Mouse (Mus musculus) liver, embryonic 11.5 days (tissue): ENCODE measurements around the gene Gm17364. TPM values are rescaled to one million over a fixed set of nuclear protein-coding genes. Genes with fewer than 3 reads are reported as not detected.
"Not testable (repeated sequence)": the region's sequence is repeated elsewhere in the genome, so short reads cannot be mapped to it uniquely, and the experiment has no call there.

ENCODE experiments used
- ATAC-seq: fragments of 200-750 bp; cut with Nextera tagmentation; replicated peaks from 2 replicates; pipeline ENCODE4 v1.8.0; 2017; ENCODE audit warnings: moderate number of reproducible peaks, mild to moderate bottlenecking, moderate TSS enrichment, moderate library complexity; ENCODE audit not compliant: low FRiP score
- DNase-seq: peaks from one replicate; pipeline ENCODE4 v3.0.0-alpha.2; 2017; ENCODE audit warnings: low spot score
- H3K27ac ChIP-seq: fragments of 300-500 bp; sonication (generic); 2 replicates; pipeline ENCODE4 v1.5.1; 2014; ENCODE audit warnings: mild to moderate bottlenecking, low read depth, low read length, control low read depth
- H3K27me3 ChIP-seq: fragments of 300-500 bp; sonication (generic); replicated peaks from 2 replicates; pipeline ENCODE4 v1.6.1; 2014; ENCODE audit warnings: low read length, mixed read lengths; ENCODE audit not compliant: control insufficient read depth, insufficient read depth
- H3K36me3 ChIP-seq: fragments of 300-500 bp; sonication (generic); 2 replicates; pipeline ENCODE4 v1.6.1; 2014; ENCODE audit warnings: mild to moderate bottlenecking, low read length, moderate library complexity, mixed read lengths; ENCODE audit not compliant: control insufficient read depth, insufficient read depth
- H3K4me1 ChIP-seq: fragments of 300-500 bp; sonication (generic); replicated peaks from 2 replicates; pipeline ENCODE4 v1.6.1; 2014; ENCODE audit warnings: low read length, mixed read lengths; ENCODE audit not compliant: control insufficient read depth, insufficient read depth
- H3K4me2 ChIP-seq: fragments of 300-500 bp; sonication (generic); 2 replicates; pipeline ENCODE4 v1.6.1; 2014; ENCODE audit warnings: mild to moderate bottlenecking, control low read depth, moderate library complexity
- H3K4me3 ChIP-seq: fragments of 300-500 bp; sonication (generic); 2 replicates; pipeline ENCODE4 v1.5.1; 2014; ENCODE audit warnings: low read depth, low read length, control low read depth
- H3K9ac ChIP-seq: fragments of 300-500 bp; sonication (generic); 2 replicates; pipeline ENCODE4 v1.6.1; 2014; ENCODE audit warnings: low read depth, low read length, control low read depth
- H3K9me3 ChIP-seq: fragments of 300-500 bp; sonication (generic); 2 replicates; pipeline ENCODE4 v1.6.1; 2016; ENCODE audit warnings: low read length, inconsistent platforms, mixed read lengths; ENCODE audit not compliant: control insufficient read depth
- WGBS: fragments of 180-500 bp; shearing (Covaris S2); extraction: QIAGEN DNeasy Blood & Tissue Kit; methylation state at CpG from one replicate; pipeline ENCODE4 v1.1.7; 2014; 5-methylcytosine and 5-hydroxymethylcytosine counted together
- polyA plus RNA-seq: library from polyadenylated mRNA; unstranded; fragments of >200 nt; fragmentation: Nextera tagmentation; extraction: Ambion mirVana; gene quantifications from 2 replicates; pipeline ENCODE4 v1.2.1, GENCODE M21; 2014

Gene Gm17364
- polyA plus RNA-seq, 1 experiment from 2014 or later: not detected

- no peaks in the 10 kb centered on the region for H3K36me3 ChIP-seq
- H3K4me3 ChIP-seq: no peak overlapping the region
- H3K27me3 ChIP-seq: no peaks in the 10 kb centered on the region
- DNase-seq: no peak
- H3K4me2 ChIP-seq: no peak overlapping the region
- H3K9ac ChIP-seq: no peak overlapping the region
- no peaks in the 10 kb centered on the region for H3K4me1 ChIP-seq
- H3K9me3 ChIP-seq: no peaks in the 10 kb centered on the region
- 62% methylated on average over 5 of the region's 5 CpGs for WGBS
- H3K27ac ChIP-seq: no peak overlapping the region
- no peak for ATAC-seq
Observed at GRCm38 (mm10) chr13:41293595-41293994, 19.8 kb upstream of the Gm17364 start.

GRCm38 (mm10) chr13:41291466-41291974 lies 17.7 kb upstream of the Gm17364 start:
- DNase-seq (no peak), ATAC-seq (no peak)
- Histone ChIP-seq H3K4me2 (no peak overlapping the region), H3K27ac (no peak overlapping the region), H3K4me3 (no peak overlapping the region), H3K36me3 (no peaks in the 10 kb centered on the region), H3K4me1 (no peaks in the 10 kb centered on the region), H3K27me3 (no peaks in the 10 kb centered on the region), H3K9me3 (no peaks in the 10 kb centered on the region), H3K9ac (no peak overlapping the region)
- 71% methylated on average over 4 of the region's 4 CpGs for WGBS

- no peak overlapping the region for H3K4me3 ChIP-seq
- no peaks in the 10 kb centered on the region for H3K4me1 ChIP-seq
- no peak for DNase-seq
- H3K9me3 ChIP-seq: no peaks in the 10 kb centered on the region
- H3K36me3 ChIP-seq: no peaks in the 10 kb centered on the region
- H3K27me3 ChIP-seq: no peaks in the 10 kb centered on the region
- ATAC-seq: no peak
- H3K9ac ChIP-seq: no peak overlapping the region
- no peak overlapping the region for H3K27ac ChIP-seq
- WGBS: 74% methylated on average over 3 of the region's 3 CpGs
- H3K4me2 ChIP-seq: no peak overlapping the region
Observed at GRCm38 (mm10) chr13:41286285-41286684, 12.5 kb upstream of the Gm17364 start.

GRCm38 (mm10) chr13:41285448-41285847 lies 11.7 kb upstream of the Gm17364 start:
- H3K27me3 ChIP-seq: no peaks in the 10 kb centered on the region
- no peak for ATAC-seq
- 73% methylated on average over 4 of the region's 4 CpGs for WGBS
- no peak overlapping the region for H3K4me2 ChIP-seq
- no peaks in the 10 kb centered on the region for H3K9me3 ChIP-seq
- no peak overlapping the region for H3K9ac ChIP-seq
- no peak overlapping the region for H3K27ac ChIP-seq
- H3K4me3 ChIP-seq: no peak overlapping the region
- DNase-seq: no peak
- no peaks in the 10 kb centered on the region for H3K36me3 ChIP-seq
- no peaks in the 10 kb centered on the region for H3K4me1 ChIP-seq

GRCm38 (mm10) chr13:41283256-41283655 lies 9.5 kb upstream of the Gm17364 start:
- Histone ChIP-seq H3K4me1 (no peaks in the 10 kb centered on the region), H3K27me3 (no peaks in the 10 kb centered on the region), H3K4me3 (no peak overlapping the region), H3K4me2 (no peak overlapping the region), H3K9ac (no peak overlapping the region), H3K9me3 (no peaks in the 10 kb centered on the region), H3K36me3 (no peaks in the 10 kb centered on the region), H3K27ac (no peak overlapping the region)
- no peak for ATAC-seq
- 22% methylated on average over 5 of the region's 5 CpGs for WGBS
- DNase-seq: no peak

GRCm38 (mm10) chr13:41280696-41281095 lies 6.9 kb upstream of the Gm17364 start:
- no peak overlapping the region for H3K4me2 ChIP-seq
- no peaks in the 10 kb centered on the region for H3K27me3 ChIP-seq
- WGBS: 60% methylated on average over 5 of the region's 5 CpGs
- no peak overlapping the region for H3K27ac ChIP-seq
- no peaks in the 10 kb centered on the region for H3K4me1 ChIP-seq
- no peak overlapping the region for H3K9ac ChIP-seq
- H3K36me3 ChIP-seq: no peaks in the 10 kb centered on the region
- DNase-seq (no peak), ATAC-seq (no peak)
- no peaks in the 10 kb centered on the region for H3K9me3 ChIP-seq
- H3K4me3 ChIP-seq: no peak overlapping the region

GRCm38 (mm10) chr13:41267827-41268408 lies 5.9 kb downstream of the Gm17364 start:
- WGBS: 60% methylated on average over 7 of the region's 7 CpGs
- Histone ChIP-seq H3K4me3 (no peak overlapping the region), H3K4me1 (no peaks in the 10 kb centered on the region), H3K27me3 (no peaks in the 10 kb centered on the region), H3K27ac (no peak overlapping the region), H3K36me3 (no peaks in the 10 kb centered on the region; the same call in 1 of the 2 replicates), H3K9me3 (no peaks in the 10 kb centered on the region), H3K9ac (no peak overlapping the region), H3K4me2 (no peak overlapping the region)
- DNase-seq (no peak), ATAC-seq (no peak)

- H3K27me3 ChIP-seq: no peaks in the 10 kb centered on the region
- no peak overlapping the region for H3K4me2 ChIP-seq
- H3K4me3 ChIP-seq: no peak overlapping the region
- WGBS: 77% methylated on average over 5 of the region's 5 CpGs
- no peaks in the 10 kb centered on the region for H3K4me1 ChIP-seq
- H3K9ac ChIP-seq: no peak overlapping the region
- no peak for DNase-seq
- no peaks in the 10 kb centered on the region for H3K9me3 ChIP-seq
- H3K36me3 ChIP-seq: no peaks in the 10 kb centered on the region; the same call in 1 of the 2 replicates
- no peak overlapping the region for H3K27ac ChIP-seq
- no peak for ATAC-seq
Observed at GRCm38 (mm10) chr13:41263304-41264006, 10.3 kb downstream of the Gm17364 start.

GRCm38 (mm10) chr13:41261617-41262016 lies 12.2 kb downstream of the Gm17364 start:
- WGBS: 89% methylated on average over 8 of the region's 8 CpGs
- not testable (repeated sequence) for H3K36me3 ChIP-seq, H3K4me2 ChIP-seq, H3K27ac ChIP-seq, H3K9ac ChIP-seq, DNase-seq, H3K27me3 ChIP-seq, H3K9me3 ChIP-seq, H3K4me1 ChIP-seq, H3K4me3 ChIP-seq, ATAC-seq
